30 mouse cellular contexts compared by ENCODE assay signal in the genomic region with DNA sequence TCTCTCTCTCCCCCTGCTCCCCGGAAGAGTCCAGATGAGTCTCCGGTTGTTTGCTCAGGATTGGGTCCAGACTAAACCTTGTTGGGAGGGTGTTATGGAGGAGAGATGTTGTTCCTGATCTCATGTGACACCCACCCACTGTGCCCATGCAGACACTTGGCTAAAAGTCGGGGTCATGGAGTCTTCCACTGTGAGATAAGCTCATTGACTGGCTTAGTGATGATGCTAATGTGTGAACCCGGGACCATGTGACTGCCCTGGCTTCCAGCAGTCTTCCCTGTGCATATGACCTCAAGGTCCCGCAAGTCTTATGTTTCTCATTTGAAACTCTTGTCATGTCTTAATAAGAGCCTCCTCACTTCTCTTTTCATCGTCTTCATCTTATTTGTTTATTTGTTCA. TPM values are rescaled to one million over a fixed set of nuclear protein-coding genes. Genes with fewer than 3 reads are reported as not detected.
DNase-seq lines count a peak whose midpoint lies in the region; ATAC-seq and TF ChIP-seq lines count a peak whose summit lies in the region.
"Had no signal": no experiment of that assay in that cellular context is flagged by ENCODE, and none has a peak within 500 bp of the region (broad histone marks: within the 10 kb centered on the region; RNA-seq: fewer than 3 reads in every experiment).

No protein-coding gene starts in this region.

- 18% methylated on average over 6 of the region's 6 CpGs for WGBS in liver, adult 2 months
- WGBS in liver, postnatal 0 days (ENCODE audit: insufficient replicate concordance), result 67% methylated on average over 6 of the region's 6 CpGs
- WGBS in embryonic facial prominence, embryonic 10.5 days, result 75% methylated on average over 6 of the region's 6 CpGs

- no peak overlapping the region for H3K4me3 ChIP-seq in liver, adult 2 months (ENCODE audit: insufficient read depth, low read depth, low read length)
- H3K4me3 ChIP-seq in liver, postnatal 0 days (ENCODE audit: low read depth, low read length), result no peak overlapping the region
- no peak overlapping the region for H3K4me3 ChIP-seq in embryonic facial prominence, embryonic 10.5 days
- H3K4me3 ChIP-seq: forebrain, embryonic 13.5 days; heart, embryonic 10.5 days; heart, embryonic 15.5 days; hindbrain, embryonic 15.5 days; limb, embryonic 10.5 days; limb, embryonic 15.5 days; midbrain, embryonic 15.5 days; myocyte; neural tube, embryonic 12.5 days had no signal

- TF ChIP-seq POLR2A in liver, adult 2 months (IDR thresholded peaks at IDR 0.05; ENCODE audit: extremely low read depth, insufficient read depth, low read length), result no peak

- H3K9me3 ChIP-seq in liver, postnatal 0 days (ENCODE audit: low read length), result no peaks in the 10 kb centered on the region
- H3K9me3 ChIP-seq in embryonic facial prominence, embryonic 10.5 days, result no peaks in the 10 kb centered on the region
- H3K9me3 ChIP-seq: forebrain, embryonic 13.5 days; heart, embryonic 10.5 days; heart, embryonic 15.5 days; hindbrain, embryonic 15.5 days; limb, embryonic 10.5 days; limb, embryonic 15.5 days; midbrain, embryonic 15.5 days; neural tube, embryonic 12.5 days had no signal

- H3K4me1 ChIP-seq in liver, adult 2 months (ENCODE audit: control insufficient read depth, insufficient read depth, low read length), result peaks cover 55% of the 10 kb centered on the region
- peaks cover 61% of the 10 kb centered on the region for H3K4me1 ChIP-seq in liver, postnatal 0 days (ENCODE audit: insufficient read depth)
- H3K4me1 ChIP-seq in embryonic facial prominence, embryonic 10.5 days, result peaks cover 5% of the 10 kb centered on the region
- H3K4me1 ChIP-seq: forebrain, embryonic 13.5 days; heart, embryonic 10.5 days; heart, embryonic 15.5 days; hindbrain, embryonic 15.5 days; limb, embryonic 15.5 days; midbrain, embryonic 15.5 days; neural tube, embryonic 12.5 days had no signal

- no peak overlapping the region for H3K9ac ChIP-seq in liver, adult 2 months (ENCODE audit: low read depth, low read length)
- no peak overlapping the region for H3K9ac ChIP-seq in liver, postnatal 0 days (replicated peaks)
- H3K9ac ChIP-seq: forebrain, embryonic 13.5 days; heart, embryonic 15.5 days; hindbrain, embryonic 15.5 days; limb, embryonic 15.5 days; midbrain, embryonic 15.5 days; neural tube, embryonic 12.5 days had no signal

- H3K27me3 ChIP-seq in liver, adult 2 months (ENCODE audit: control insufficient read depth, insufficient read depth, low read length), result no peaks in the 10 kb centered on the region
- no peaks in the 10 kb centered on the region for H3K27me3 ChIP-seq in liver, postnatal 0 days (ENCODE audit: insufficient read depth, low read length)
- H3K27me3 ChIP-seq in embryonic facial prominence, embryonic 10.5 days (replicated peaks; ENCODE audit: low read depth, poor library complexity, severe bottlenecking), result no peaks in the 10 kb centered on the region
- H3K27me3 ChIP-seq: forebrain, embryonic 13.5 days; heart, embryonic 15.5 days; hindbrain, embryonic 15.5 days; limb, embryonic 15.5 days; midbrain, embryonic 15.5 days; neural tube, embryonic 12.5 days had no signal

- peak overlapping the region; percentile 51 for H3K27ac ChIP-seq in liver, adult 2 months (replicated peaks; ENCODE audit: insufficient read depth, low read depth, low read length)
- no peak overlapping the region; the same call in 1 of the 2 replicates for H3K27ac ChIP-seq in liver, postnatal 0 days (ENCODE audit: low read depth)
- no peak overlapping the region for H3K27ac ChIP-seq in embryonic facial prominence, embryonic 10.5 days (replicated peaks)
- H3K27ac ChIP-seq: forebrain, embryonic 13.5 days; heart, embryonic 10.5 days; heart, embryonic 15.5 days; hindbrain, embryonic 15.5 days; kidney, postnatal 0 days; limb, embryonic 10.5 days; limb, embryonic 15.5 days; midbrain, embryonic 15.5 days; neural tube, embryonic 12.5 days; stomach, postnatal 0 days had no signal

- ATAC-seq in liver, postnatal 0 days, result no peak
- ATAC-seq: forebrain, embryonic 13.5 days; intestine, embryonic 16.5 days; midbrain, embryonic 15.5 days had no signal

- no peak for TF ChIP-seq CTCF in liver, adult 2 months (IDR thresholded peaks at IDR 0.05; ENCODE audit: low read depth, low read length)
- no peak for TF ChIP-seq CTCF in liver, postnatal 0 days (IDR thresholded peaks at IDR 0.05; ENCODE audit: low read depth)

- peak; percentile 63 to 64 for DNase-seq in cerebellum, postnatal 14 days
- no peak for DNase-seq in cerebellum, postnatal 36 days
- peak; percentile 90 for DNase-seq in liver, adult 2 months (ENCODE audit: extremely low read depth, low read depth, low spot score)
- DNase-seq in liver, postnatal 0 days, result no peak
- peak; percentile 57 for DNase-seq in ovary, adult 18-20 months (ENCODE audit: low spot score)
- DNase-seq in ovary, postnatal 10 days (ENCODE audit: low spot score), result no peak
- peak; percentile 40 for DNase-seq in retina, postnatal 1 day
- DNase-seq in embryonic facial prominence, embryonic 10.5 days (ENCODE audit: low spot score), result no peak
- DNase-seq: cerebellum, adult 11-12 months; cerebellum, adult 9-11 months; gastrocnemius, postnatal 14 days; heart, postnatal 4 days; kidney, adult 8-10 months; kidney, postnatal 4 days; lung, postnatal 36 days; right cerebral cortex, postnatal 4 days; thymus, adult 18-20 months; thymus, postnatal 25 days had no signal

- no peak overlapping the region for H3K4me2 ChIP-seq in liver, postnatal 0 days (ENCODE audit: low read depth, low read length)
- H3K4me2 ChIP-seq: forebrain, embryonic 13.5 days; heart, embryonic 15.5 days; hindbrain, embryonic 15.5 days; limb, embryonic 15.5 days; midbrain, embryonic 15.5 days; neural tube, embryonic 12.5 days had no signal

- peaks cover 6% of the 10 kb centered on the region; the same call in 1 of the 2 replicates for H3K79me2 ChIP-seq in liver, adult 2 months (ENCODE audit: control insufficient read depth, insufficient read depth, low read length)

- TF ChIP-seq EP300 in liver, postnatal 0 days (IDR thresholded peaks at IDR 0.05; ENCODE audit: low read depth), result no peak; the same call in 1 of the 2 replicates

- peaks cover 2% of the 10 kb centered on the region for H3K36me3 ChIP-seq in liver, adult 2 months (ENCODE audit: control insufficient read depth, insufficient read depth, low read length)
- no peaks in the 10 kb centered on the region; the same call in 1 of the 2 replicates for H3K36me3 ChIP-seq in liver, postnatal 0 days (replicated peaks; ENCODE audit: insufficient read depth, low read length)
- H3K36me3 ChIP-seq in embryonic facial prominence, embryonic 10.5 days (replicated peaks), result no peaks in the 10 kb centered on the region
- H3K36me3 ChIP-seq: heart, embryonic 10.5 days; heart, embryonic 15.5 days; limb, embryonic 10.5 days; limb, embryonic 15.5 days; midbrain, embryonic 15.5 days; neural tube, embryonic 12.5 days had no signal

RNA-seq across cellular contexts. Expression of a gene that starts 15.8 kb away (rescaled TPM):
- 81.9 and 90.1 TPM in 2 replicates for total RNA-seq in liver, adult 2 months (2014; rRNA removed)
- 48.2 and 64.9 TPM in 2 replicates for polyA plus RNA-seq in liver, adult 2 months (2012; rRNA removed)
- polyA plus RNA-seq in liver, postnatal 0 days (2015; fragmentation: Nextera tagmentation; extraction: Ambion mirVana), result 34.0 and 39.8 TPM in 2 replicates
- polyA plus RNA-seq in embryonic facial prominence, embryonic 10.5 days (2016; fragmentation: Nextera tagmentation; extraction: Ambion mirVana), result 2.7 and 2.9 TPM in 2 replicates

RNA-seq across cellular contexts. Expression of a gene that starts 58.8 kb away (rescaled TPM):
- 2.6 and 3.2 TPM in 2 replicates for total RNA-seq in liver, adult 2 months (2014; rRNA removed)
- 0.62 and 0.86 TPM in 2 replicates for polyA plus RNA-seq in liver, adult 2 months (2012; rRNA removed)
- 11.8 and 12.6 TPM in 2 replicates for polyA plus RNA-seq in liver, postnatal 0 days (2015; fragmentation: Nextera tagmentation; extraction: Ambion mirVana)
- polyA plus RNA-seq in embryonic facial prominence, embryonic 10.5 days (2016; fragmentation: Nextera tagmentation; extraction: Ambion mirVana), result 40.8 and 42.5 TPM in 2 replicates

Comparison
In these comparisons a context has a peak if more than half of its experiments do, and no peak if none do; other contexts are left out.
1. DNase-seq: peak in cerebellum, postnatal 14 days (2 of 2), liver, adult 2 months (single experiment), ovary, adult 18-20 months (single experiment) and retina, postnatal 1 day (single experiment); none in cerebellum, postnatal 36 days (0 of 2), liver, postnatal 0 days (single experiment), ovary, postnatal 10 days (single experiment) and embryonic facial prominence, embryonic 10.5 days (single experiment).